Mouse (Mus musculus) gastrocnemius, adult 8-10 months (tissue): Measurements from ENCODE around the gene Nemf. TPM values are rescaled to one million over a fixed set of nuclear protein-coding genes. Genes with fewer than 3 reads are reported as not detected.
"Not testable (repeated sequence)": the region's sequence is repeated elsewhere in the genome, so short reads cannot be mapped to it uniquely, and the experiment has no call there.

Experiments used
- DNase-seq, 2 experiments: peaks; one replicate each; pipeline ENCODE4 v3.0.0; 2022; ENCODE audit warnings: low spot score in 2 of 2
- total RNA-seq, 4 experiments: library from RNA; stranded (reverse); gene quantifications; 2 replicates each; pipeline ENCODE4 v1.2.4; 2022

Gene Nemf
- total RNA-seq = 10 to 100 TPM; 15.6 to 21.4 (median 17.5) TPM

DNA sequence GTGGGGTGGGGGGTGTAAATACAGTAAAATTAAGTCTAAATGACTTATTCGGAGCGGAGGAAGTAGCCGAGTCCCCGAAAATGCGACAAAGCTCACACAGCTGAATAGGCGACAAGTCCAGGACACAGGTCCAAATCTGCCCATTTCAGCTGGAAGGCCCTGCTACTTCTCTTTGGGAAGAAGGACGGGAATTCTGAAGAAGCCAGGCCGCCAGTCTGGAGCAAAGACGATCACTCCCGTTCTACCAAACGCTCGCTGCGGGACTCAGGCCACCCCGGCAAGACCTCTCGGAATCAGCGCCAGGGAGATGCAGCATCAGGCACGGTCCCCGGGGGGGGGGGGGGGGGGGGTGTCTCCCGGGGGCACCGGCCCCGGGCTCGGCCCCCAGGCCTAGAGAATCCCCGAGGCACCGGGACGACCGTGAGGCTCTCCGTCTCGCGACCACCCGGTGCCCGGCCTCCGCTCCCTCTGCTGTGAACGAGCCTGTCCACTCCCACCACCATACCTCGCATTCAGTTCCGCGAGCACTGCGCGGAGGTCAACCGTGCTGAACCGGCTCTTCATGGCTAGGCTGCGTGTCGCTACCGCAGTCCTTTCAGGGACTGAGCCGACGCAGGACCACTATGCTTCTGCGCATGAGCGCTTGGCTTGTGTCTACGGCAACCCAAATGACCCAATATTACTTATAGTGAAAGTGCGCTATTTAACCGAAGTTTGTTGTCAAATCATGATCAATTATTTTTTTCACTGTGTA is at the start of gene Nemf:
TSS of gene Nemf (minus strand) at position 620 of the 754 bp plus-strand sequence.
- peak; percentile 64 to 75 for DNase-seq

DNA sequence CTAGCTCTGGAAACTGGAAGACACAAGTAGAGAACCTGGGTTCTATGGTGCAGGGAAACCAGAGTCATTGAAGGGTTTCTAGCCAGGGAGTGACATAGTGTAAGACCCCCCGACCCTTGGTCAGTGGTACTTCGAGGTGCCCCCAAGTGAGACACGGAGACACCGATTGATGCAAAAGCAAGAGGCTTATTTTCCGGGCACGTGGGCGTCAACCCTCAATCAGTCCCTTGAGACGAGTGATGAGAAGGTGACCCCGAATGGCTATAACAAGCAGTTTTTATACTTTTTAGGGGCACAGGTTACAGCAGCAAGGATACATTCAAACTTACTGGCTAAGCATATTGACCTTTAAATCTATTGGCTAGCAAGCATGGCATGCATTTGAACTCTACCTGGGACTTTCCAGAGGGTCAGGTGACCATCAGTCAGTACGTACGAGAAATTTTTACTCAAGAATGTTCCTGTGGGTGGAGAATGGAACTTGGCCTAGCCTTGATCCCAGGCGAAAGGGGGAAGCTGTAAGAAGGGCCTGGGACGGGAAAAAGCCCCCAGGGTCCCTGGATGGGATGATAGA is 45.7 kb upstream of the Nemf start:
- no peak for DNase-seq

DNA sequence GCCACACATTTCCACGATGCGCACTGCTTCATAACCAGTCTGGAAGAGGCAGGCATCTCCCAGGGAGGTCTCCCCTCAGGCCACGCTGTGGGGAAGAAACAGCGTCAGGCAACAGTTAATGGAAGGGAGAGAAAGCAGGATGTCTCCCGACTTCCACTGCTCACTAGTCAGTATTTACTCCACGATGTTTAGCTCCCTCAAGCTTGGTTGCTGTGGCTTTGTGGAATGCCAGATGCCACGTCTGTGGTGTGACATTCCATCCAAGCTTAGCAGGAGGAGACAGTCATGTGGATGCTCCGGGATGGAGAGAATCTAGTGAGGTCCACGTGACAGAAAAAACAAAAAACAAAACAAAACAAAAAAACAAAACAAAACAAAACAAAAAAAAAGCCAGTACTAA is 45.1 kb upstream of the Nemf start:
- DNase-seq = no peak

DNA sequence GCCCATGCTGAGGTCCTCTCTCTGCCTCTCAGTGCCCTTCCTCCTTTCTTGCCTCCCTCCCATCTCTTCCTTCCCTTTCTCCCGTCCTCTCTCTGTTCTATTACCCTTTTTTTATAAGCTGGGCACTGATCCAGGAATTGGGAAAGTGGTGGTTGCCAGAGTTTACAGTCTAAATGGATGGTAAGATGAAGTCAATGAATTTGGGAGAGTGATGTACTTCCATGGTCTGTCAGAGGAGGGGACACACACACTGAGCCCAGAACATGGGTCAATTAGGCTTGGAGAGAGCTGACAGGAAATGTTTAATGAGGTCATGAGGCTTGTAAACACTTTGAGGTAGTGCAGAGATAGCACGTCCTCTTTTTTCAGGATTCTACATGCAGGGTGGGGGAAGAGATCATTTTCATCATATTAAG is 43.9 kb upstream of the Nemf start:
- DNase-seq = no peak

DNA sequence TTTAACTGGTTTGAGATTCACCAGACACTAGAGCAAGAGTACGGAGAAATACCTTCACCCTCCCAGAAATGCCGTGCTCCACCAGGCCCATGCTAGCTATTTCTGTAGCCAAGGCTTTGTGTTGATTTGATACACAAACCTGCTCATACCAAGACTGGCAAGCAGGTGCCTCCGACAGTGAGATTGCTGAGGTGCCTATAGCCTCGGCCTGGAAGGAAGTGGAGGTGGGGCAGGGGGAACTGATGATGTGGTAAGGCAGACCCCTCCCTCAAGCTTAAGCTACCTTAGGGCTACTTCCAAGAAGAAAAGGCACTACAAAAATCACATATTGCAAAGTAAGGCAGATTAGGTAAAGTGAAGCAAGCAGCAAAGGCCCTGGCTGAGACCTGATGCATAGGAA is 43.4 kb upstream of the Nemf start:
- no peak for DNase-seq

DNA sequence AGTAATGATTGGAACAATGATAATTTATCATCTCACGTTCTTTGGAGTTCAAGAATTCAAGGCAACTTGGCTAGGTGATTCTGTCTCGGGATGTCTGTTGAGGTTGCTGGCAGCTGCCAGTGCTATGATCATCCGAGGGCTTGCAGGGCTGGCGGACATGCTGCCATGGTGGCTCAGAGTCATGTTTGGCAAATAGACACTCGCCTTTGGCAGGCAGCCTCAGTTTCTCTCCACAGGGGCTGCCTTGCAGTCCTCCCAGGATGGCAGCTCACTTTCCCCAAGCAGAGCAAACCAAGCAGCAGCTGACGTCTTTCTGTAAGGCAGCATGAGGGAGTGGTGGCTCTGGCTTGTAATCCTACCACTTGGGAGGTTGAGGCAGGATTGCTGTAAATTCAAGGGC is 37.5 kb upstream of the Nemf start:
- DNase-seq = peak in 1 of 2 experiments; percentile 19

DNA sequence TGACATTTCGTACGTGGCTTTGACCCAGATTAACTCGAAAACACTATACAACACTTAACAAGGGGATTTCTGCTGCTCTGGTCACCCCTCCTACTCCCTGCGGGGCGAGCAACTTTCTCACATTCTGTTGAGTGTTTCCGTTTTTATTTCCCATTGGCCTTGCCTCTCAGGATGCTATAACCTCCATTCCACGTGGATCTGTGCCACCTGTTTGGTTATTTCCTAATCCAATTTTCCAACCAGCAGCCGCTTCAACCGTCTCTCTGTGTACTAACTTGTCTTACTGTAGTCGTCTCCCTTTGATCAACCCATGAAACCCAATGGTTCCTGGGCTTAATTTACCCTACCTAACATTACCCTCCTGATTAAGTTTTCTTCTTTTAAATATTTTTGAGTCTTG is 36.1 kb upstream of the Nemf start:
- no peak for DNase-seq

DNA sequence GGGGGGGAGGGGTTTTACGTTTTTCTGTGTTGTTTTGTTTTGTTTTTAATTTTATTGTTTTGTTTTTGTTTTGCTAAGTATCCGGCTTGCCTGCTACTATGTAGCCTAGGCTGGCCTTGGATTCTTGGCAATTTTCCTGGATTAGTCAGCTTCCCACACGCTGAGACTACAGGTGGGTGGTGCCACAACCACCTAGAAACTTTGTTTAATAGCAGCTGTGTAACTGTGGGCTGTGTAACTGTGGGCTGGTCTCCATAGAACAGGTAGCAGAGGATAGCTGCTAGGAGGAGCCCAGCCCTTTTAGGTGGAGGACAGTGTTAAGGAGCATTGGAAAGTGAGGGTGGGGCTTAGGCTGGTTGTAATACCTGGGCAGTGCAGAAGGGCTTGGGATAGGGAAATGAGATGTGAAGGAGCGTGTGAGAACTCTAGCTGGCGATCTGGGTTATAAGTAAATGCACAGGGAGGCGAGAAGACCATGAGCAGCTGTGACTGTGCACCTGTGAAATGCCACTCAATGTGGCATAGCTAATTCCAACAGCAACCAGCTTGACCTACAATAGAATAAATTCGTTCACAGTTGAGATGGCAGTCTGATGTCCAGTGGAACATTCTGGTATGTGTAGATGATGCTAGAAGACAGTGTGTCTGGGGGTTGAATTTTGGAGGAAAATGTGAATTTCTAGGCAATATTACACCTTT is 33.2 kb upstream of the Nemf start:
- DNase-seq = no peak

DNA sequence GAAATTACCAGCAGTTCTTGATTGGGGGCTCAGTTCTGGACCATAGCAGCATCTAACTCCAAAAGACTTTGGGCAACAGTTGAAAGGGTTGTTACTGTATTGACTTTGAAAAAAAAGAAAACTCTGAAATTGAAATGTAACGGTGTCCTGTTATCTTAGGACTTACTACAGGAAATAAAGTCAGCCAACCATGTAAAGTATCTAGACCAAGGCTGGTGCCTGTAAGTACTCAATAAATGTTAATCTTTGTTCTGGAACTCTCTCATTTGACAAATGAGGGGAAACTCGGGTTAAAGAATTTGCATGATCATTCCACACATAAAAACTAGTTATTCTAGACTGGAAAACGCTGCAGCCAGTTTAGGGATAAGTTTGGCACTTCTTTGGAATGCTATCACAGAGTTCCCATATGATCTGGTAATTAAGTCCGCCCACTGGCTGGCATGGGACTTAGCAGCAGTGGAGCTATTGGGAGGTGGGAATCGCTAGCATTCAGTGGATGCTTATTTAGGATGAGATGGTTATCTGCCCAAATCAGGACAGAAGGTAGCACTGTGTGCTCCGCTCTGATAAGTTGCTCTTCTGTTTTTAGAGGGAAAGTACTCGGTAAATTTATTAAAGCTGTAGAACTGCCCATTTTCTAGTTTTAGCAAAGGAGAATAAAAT is 32.4 kb upstream of the Nemf start:
- no peak for DNase-seq

DNA sequence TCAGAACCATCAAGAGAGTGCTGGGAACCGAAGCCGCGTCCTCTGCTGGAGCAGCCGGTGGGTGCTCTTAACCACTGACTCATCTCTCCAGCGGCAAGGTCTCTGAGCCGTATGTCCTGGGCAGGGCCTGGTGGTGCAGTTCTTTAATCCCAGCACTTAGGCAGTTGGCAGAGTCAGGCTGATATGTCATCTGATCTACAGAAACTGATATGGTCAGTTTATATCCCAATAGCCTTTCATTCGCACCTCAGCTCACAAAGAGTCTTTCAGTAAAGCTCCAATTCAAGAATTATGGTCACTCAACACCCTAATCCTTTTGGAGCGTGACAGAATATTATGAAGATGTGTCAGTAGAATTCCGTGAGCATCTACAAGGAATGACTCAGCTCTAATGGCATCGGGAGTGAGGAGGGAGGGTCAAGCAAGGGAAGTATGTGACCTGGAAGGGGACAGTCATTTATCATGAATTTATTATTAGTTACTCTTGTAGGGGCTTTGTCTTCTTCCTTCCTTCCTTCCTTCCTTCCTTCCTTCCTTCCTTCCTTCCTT is 31.4 kb upstream of the Nemf start:
- DNase-seq = no peak

DNA sequence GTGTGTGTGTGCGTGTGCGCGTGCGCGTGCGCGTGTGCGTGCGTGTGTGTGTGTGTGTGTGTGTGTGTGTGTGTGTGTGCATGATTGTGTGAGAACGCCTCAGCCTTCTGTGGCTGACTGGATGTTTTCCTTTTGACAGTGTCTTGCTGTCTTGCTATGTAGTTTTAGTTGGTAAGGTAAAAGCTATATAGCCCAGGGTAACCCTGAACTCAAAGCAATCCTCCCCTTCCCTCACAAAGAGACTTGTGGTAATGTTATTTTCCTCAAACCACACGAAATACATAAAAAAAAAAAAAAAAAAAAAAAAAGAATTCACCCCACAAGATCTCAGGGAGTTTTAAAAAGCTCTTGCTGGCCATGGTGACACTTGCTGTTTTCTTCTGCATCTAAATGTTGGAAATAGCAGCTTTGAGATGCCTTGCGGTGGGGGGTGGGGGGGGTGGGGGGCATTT is 29.3 kb upstream of the Nemf start:
- DNase-seq = not testable (repeated sequence)

DNA sequence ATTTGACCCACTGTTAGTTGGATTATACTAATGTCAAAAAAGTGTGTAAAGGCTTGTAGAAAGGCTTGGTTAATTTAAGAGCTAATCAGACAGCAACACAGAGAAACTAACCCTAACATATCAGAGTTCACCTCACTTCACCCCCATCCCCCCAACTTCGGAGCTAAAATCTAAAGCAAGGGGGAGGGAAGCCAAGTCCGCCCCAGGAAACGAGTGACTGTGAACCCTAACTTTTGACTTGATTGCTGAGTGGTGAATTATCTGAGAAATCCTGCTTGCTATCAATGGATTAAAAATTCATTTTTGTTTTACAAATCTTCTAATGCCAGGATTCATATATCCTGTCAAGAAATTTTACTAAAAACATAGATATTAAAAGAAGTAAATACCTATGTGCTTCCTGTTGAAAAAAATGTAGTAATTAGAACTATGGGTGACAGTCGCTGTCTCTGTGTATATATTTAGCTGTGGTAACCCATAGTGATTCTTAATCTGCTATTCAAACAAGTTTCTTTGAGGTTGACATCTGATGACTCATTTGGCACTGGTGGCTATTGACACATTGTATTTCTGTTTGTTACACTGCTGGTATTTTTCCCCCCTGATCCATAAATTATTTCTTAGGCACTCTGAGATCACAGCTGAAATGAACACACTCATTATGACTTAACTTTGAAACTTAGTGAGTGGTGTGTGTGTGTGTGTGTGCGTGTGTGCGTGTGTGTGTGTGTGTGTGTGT is 28.7 kb upstream of the Nemf start:
- no peak for DNase-seq

DNA sequence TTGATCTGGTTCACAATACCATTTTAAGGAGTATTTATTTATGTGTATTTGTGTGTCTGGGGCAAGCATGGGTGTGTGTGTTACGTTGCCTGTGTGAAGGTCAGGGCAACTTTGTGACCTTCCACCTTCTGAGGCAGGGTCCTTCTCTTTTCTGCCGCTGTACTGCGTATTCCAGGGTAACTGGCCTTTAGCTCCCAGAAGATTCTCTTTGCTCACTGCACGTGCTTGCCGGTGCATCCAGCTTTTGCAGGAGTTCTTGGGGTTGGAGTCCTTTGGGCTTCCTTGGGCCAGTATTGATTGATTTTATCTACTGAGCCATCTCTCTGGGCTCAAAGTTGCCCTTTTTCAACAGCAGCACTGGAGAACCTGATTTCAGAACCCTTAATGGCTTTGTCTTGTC is 27.6 kb upstream of the Nemf start:
- DNase-seq = no peak

DNA sequence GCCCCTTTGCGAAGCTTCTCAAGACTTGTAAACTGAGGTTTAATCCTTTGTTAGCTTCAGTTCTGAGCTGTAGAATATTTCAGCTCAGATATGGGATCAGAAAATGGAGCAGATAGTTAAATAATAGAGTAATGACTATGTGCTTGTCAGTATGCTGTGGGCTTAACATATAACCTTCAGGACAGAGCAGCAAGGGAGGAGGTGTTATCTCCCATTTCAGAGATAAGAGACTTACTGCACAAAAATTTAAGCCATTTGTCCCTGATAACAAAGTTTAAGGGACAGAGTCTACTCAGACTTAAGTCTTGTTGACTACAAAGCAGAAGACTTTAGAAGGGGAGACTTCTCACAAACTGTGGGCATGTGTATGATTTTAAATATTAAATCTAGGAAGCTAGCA is 25.9 kb upstream of the Nemf start:
- no peak for DNase-seq

DNA sequence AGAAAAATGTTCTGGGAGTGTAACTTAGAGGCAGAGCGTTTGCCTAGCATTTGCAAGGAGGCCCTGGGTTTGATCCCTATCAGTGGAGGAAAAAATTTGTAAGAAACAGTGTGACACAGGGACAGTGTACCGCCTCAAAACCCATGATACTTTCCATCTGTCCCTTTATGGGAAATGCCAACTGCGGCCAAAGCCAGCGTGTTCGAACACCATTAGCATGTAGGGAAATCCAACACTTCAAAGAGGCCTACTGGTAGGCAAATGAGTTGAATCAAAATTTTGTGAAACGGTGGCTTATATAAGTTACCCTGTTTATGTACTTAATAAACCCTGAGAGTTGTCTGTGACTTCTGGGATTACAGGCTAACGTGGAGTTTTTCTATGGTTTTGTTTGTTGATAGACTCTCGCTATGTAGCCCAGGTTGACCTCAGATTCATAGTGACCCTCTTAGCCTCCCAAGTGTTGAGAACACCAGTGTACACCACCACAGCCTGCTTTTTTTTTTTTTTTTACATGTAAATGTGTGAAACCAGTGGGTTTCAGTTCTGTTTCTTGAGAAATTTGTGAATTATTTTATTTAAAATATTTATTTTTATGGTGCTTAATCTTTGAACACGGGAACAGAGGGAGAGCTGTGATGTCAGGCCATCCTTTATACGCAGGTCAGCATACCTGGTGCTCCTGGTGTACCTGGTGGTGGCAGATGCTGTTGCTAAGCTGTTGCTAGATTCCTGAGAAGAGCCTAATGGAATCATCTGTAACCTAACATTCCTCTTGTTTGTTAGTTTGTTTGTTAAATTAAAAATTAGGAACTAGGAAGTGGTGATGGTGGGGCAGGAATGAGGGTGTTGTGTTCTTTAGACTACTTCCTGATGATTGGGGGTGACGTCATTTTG is 21.8 kb upstream of the Nemf start:
- DNase-seq = no peak

DNA sequence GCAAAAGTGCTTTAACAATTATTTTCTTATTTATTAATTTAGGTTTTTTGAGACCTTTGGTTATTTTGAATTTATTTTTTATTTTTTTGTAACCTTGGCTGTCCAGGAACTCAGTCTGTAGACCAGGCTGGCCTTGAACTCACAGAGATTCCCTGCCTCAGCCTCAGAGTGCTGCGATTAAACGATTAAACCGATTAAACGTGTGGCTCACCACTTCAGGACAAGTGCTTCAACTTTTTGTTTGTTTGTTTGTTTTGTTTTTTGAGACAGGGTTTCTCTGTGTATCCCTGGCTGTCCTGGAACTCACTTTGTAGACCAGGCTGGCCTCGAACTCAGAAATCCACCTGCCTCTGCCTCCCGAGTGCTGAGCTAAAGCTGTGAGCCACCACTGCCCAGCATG is 20.7 kb upstream of the Nemf start:
- DNase-seq = not testable (repeated sequence)

DNA sequence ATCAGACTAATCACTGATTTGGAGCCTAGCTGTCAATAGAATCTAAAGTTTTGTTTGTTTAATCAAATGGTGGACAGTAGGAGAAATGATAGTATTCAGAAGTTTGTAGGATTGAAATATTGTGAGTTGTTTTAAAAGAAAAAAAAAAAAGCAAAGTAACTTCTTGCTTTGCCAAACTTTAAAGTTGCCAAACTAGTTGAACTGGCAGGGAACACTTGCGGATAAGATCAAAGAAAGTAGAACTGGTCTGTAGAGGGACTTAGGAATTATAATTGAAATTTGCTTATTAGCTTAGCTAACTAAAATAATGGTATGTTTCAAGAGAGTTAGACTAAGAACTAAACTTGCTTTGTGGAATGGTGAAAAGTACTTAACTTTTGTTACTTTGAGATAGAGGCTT is 20.2 kb upstream of the Nemf start:
- DNase-seq = no peak

DNA sequence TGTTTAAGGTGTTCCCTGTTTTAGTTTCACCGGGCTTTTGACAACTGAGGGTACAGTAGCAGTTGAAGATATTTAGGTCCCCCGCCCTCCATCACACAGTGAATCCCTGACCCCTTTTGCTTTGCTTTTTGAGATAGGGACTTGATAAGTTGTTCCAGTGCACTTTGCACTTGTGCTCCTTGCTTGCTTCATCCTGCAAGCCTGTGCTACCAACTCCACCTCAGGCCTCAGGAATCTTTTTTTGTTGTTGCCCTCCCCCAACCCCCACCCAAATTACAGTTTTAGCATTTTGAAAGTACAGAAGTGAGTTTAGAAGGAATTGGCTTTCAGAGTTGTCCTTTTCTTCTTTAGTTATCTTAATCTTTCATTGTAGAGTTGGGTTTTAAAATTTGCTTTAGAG is 19.2 kb upstream of the Nemf start:
- DNase-seq = no peak

DNA sequence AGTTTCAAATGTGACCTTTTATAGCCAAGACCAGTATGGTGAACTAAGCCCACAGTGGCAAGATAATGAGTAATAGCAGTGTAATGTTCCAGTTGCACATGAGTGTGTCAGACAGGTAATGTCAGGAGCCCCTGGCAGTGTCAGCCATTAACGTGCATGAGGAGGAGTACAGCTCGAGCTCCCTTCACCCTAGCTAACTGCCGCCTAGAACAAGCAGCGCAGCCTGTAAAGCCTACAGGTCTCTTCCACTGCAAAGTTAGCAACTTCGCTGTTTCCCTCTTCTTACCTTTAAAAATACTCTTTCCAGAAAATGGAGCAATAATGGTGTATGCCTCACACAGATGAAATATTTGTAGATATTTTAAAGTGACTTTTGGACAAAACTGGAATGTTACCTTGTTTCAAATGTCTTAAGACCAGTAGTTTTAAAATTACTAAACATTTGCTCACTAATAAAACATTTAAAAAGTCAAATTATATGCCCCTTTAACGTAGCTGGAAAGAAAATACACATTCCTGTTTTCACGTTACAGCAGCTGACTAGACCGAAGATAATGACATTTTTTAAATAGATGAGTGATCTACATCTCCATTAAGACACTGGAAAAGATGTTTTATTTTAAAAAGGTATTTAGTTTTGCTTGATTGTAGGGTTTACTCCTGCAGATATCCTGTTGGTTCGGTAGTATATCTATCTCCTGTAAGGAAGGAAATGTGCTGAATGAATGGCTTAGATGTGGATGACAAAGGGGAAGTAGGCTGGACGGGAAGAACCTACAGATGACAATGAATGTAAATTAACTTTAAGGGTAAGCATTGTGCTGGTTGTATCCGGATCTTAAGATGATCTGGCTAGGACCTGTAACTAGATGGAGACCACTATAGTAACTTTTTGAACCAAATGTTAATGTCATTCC is 17.1 kb upstream of the Nemf start:
- DNase-seq = no peak
